Mouse (Mus musculus) thymus, adult 2 months (tissue): ENCODE results near the gene Tsks.

Source experiments
- CTCF ChIP-seq: fragments of 200-500 bp; IDR thresholded peaks from 2 replicates; pipeline ENCODE4 v1.5.1; 2012; ENCODE audit warnings: mild to moderate bottlenecking, control low read depth, low read length, moderate library complexity, borderline replicate concordance; ENCODE audit not compliant: control insufficient read depth, poor library complexity, insufficient read depth; ENCODE audit errors: extremely low read depth
- POLR2A ChIP-seq: fragments of 200-500 bp; IDR thresholded peaks from 2 replicates; pipeline ENCODE4 v1.6.1; 2012; ENCODE audit warnings: mild to moderate bottlenecking, low read length, control low read depth, moderate library complexity; ENCODE audit not compliant: control insufficient read depth, poor library complexity, insufficient read depth; ENCODE audit errors: extremely low read depth

GRCm38 (mm10) chr7:44942904-44943303, at the start of gene Tsks:
- no peak for TF ChIP-seq CTCF
- TF ChIP-seq POLR2A = no peak
